Mouse (Mus musculus) ovary, postnatal 14 days (tissue): ENCODE results near the gene Spata4.
"Not testable (repeated sequence)": the region's sequence is repeated elsewhere in the genome, so short reads cannot be mapped to it uniquely, and the experiment has no call there.

Source experiments
- DNase-seq: peaks from one replicate; pipeline ENCODE4 v3.0.0; 2022; ENCODE audit warnings: low spot score

Spata4 gene

DNA sequence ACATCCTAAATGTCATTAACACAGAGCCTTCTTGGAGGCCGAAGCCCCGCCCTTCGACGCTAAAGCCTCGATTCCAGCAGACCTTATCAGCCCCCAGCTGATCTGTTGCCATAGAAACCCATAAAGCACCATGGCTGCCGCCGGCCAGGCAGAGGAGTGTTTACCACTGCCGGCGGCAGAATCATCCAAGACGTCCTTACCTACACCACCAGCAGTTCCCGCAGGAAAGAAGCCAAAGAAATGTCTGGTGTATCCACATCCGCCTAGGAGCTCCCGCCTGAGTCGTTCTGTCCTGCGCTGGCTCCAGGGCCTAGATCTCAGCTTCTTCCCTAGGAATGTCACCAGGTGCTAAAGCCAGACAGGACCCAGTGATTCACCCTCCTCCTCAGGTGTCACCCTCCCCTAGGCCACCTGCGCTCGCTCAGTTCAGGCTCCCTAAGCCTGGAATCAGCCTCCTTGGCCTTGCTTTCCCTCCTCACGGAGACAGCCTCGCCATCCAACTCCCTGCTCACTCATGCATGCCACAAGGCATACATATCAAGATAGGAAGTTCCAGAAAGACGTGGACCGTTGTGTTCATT, at the start of gene Spata4:
Gene Spata4 (plus strand): TSS at position 111 of the 581 bp plus-strand sequence.
- no peak for DNase-seq

DNA sequence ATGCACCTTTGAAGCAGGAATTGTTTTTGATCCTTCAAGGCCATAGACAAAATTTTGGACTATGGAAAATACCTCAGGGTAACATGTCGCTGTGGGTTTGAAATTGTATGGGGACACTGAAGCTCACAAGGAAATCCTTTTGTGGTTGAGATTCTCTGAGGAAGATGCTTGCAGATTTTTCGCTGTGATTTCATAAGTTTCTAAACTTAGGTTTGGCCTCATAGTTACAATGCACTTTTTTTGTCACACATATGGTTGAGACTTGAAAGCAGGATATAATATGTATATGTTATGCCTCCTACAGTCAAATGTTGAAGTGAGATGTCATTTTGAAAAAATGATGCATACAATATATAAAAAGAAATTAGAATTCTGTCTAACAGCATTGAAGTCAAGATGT, 45.7 kb upstream of the Spata4 start:
- DNase-seq: no peak

DNA sequence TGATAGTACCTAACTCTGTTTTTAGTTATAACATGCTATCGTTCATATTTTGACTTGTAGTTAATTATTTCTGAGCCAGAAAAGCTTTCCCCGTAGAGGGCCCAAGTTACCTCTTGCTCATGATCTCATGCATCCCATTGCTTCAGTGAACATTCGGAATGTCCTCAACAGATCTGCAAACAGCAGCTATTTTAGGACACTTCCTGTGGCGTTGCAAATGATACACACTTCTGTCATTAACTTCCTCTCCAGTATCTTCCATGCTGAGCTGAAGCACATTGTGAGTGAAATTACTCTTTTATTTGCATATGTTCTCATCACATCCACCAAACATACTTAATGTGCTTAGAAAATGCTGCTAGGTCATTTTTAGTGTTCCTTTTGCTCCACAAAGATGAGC, 38.4 kb upstream of the Spata4 start:
- no peak for DNase-seq

DNA sequence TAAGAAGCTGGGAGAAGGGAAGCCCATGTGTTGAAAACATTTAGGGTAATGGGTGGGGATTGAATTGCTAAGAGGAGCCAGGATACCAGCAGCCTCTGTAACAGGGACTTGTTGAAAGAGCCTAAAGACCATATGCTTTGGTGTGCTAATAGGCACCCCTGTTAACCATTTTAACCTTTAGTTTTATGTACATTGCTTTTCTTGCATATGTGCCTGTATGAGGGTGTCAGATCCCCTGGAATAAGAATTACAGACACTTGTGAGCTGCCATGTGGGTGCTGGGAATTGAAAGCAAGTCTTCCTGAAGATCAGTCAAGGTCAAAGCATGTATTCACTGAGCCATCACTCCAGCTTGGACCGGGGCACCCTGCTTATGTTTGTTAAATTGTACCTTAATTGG, 35.4 kb upstream of the Spata4 start:
- DNase-seq: no peak

DNA sequence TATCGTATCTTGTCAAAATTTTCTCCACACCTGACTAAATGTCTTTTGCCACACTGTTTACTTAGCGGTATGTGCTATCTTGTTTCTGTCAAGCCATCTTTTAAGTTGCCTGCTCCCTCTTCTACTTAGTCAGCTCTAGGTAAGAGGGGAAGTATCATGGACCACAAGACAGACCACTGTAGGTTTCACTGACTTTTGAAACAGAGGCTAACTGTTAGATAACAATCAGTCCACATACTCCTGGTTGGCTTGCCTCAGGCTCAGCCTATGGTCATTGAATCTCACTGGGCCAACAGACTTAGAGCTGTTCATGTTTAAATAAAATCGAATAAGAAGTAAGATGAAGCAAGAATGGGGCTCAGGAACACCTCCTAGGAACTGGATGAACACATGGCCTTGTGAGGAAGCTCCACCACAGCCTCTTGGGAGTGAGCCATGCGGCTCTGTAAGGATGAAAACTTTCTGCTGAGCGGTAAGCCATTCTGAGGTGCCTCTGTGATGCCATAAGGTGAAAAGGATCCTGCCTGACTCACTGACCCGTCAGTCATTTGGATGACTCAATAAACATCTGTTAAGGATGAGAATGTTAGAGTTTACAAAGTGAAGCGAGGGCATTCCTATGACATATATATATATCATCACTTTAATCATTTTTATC, 34.8 kb upstream of the Spata4 start:
- no peak for DNase-seq

DNA sequence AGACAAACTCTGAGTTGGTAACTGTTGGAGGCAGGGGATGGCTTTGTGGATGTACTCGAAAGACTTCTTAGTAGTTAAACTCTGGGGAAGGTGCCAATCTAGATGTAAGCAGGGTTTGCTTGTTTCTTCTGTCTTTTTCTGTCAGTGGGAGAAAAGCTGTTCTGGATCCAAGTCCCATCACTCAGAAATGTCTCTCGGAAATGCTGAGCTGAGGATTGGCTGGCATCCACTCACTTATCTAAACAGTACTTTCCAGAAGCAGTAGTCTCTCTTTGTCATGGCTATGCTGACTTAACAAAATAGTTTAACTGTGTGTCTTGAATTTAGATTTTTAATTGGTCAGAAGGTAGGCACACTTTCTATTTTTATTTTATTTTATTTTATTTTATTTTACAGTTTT, 33.4 kb upstream of the Spata4 start:
- DNase-seq: no peak

DNA sequence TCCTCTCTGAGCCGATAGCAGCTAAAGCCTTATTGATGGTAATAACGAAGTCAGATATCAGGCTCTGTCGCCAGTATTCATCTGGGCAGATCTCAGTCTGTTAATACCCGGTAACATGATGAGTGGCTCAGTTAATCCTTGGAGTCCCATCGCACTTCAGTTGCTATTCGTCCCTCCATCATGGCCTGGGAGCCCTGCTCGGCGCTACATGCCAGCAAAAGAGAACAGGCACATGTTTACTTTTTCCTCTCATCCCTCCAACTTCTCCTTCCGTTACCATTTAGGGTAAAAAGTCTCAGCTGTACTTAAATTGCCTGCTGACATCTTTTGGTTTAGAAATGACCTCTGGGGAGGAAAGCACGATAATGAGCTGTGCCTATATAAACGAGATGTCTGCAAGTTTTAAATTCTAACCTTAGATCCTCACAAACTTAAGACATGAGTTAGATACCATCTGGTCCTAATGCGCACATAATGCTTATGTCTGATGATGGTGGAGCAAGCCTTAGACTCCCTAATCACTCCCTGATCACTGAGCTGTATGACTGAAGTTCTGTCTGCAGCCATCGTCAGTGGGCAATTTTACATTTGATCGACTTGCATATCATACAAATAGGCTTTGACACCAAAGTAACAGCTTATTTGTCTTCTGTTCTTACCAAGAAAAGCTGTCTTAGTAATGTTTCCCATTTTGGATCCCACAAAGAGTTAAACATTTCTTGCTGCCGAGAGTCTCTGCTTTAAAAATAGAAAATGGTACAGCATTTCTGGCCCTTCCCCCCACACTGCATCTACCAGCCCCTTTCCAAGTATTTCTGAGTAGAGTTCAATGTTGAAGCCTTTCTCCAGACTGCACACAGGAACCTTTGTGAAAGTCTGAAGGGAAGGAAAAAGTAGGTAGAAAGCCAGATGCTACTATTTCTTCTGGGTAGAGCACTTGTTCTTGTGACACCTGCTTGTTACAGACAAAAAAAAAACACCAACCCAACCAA, 29.7 kb upstream of the Spata4 start:
- no peak for DNase-seq

DNA sequence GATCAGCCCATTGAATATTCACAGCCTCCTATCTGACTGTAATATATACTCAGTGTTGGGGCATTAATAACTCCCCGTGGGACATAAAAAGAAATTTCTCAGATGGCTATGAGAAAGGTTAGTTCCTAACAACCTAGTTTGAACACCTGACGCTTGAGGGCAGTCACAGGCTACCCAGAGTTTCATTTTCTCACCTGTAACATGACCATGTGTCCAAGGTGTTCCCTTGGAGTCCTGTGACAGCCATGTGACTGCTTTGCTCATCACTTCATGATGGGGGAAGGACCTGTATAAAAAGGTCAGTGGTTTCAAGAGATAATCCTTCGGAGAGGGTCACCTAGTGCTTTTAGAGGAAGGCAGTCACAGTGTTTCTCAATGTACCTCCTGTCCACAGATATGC, 19.1 kb upstream of the Spata4 start:
- DNase-seq: no peak

DNA sequence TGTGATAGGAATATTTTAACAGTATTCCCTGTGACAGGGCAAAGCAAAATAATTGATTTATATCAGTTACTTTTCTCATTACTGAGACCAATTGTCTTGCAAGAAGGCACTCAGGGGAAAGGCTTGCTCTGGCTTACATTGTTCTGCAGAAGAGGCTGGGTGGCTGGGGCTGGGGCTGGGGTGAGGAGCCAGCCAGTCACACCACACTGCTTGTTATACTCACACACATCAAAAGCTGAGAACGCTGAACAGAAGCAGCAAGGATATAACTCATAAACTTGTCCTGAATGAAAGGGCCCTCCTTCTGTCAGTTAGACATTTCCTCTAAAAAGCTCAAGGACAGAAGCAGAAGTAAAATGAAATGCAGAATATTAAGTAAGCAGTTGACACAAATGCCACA, 17.7 kb upstream of the Spata4 start:
- DNase-seq: no peak

DNA sequence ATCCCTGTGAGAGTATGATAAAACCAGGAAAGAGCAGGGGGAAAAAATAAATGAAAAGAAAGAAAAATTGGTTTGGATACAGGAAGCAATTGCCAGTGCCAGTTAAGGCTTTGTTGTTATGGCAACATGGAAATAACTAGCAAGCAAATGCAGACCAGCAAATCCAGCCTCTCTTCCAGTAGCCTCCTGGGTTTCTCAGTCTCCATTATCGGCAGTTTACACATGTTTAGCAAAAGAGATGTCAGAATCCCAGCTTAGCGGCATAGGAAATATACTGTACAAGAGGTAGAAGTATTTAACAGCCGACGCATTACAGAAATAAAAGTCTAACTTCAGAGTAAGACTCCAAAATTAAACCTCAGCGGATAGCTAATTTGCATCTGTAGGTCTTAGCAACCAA, 5.9 kb upstream of the Spata4 start:
- DNase-seq: no peak

DNA sequence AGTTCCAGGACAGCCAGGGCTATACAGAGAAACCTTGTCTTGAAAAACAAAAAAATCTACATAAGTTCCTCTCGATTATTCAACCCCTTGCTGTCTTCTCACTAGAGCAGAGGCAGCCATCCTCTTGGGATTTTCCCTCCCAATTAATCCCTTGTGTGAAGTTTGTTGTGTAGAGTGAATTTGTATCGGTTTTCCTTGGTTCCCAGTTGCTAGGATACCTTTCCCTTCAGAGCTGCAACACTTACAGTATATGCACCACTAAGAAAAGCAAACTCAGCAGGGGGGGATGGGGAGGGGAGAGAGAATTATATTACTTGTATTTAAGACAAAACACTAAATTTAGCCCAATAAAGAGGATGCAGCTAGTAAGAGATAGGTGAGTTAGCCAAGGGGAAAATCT, 4.5 kb upstream of the Spata4 start:
- DNase-seq: no peak

DNA sequence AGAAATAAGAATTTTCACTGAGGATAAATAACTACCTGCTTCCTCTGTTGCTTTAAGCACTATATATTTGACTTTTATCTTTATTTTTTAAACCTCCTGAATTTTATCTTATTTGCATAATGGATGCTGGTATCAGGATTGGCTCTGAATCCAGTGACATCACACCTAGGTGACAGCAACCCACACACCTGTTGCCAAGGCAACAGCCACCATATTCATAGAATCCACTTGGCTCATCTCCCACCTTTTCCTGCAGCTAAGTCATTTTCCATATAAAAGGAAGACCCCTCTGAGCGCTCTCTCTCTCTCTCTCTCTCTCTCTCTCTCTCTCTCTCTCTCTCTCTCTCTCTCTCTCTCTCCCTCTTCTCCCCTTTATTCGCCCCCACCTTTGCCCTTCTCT, 3.6 kb upstream of the Spata4 start:
- no peak for DNase-seq

DNA sequence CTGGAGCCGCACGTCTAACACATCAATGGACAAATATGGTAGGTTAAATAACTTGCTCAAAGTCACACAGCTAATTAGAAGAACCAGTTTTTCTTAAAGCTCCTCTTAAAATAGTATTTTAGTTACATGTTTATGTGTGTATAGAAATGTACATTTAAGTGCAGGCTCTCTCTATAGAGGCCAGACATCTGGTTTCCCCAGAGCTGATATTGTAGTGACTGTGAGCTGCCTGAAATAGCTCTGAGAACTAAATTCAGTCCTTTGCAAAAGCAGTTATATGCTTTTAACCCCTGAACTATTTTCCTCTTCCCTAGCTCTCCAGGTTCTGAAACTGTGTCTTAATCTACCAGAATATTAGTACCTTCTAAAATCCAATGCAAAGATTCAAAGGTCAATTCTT, 3.2 kb upstream of the Spata4 start:
- DNase-seq: no peak

DNA sequence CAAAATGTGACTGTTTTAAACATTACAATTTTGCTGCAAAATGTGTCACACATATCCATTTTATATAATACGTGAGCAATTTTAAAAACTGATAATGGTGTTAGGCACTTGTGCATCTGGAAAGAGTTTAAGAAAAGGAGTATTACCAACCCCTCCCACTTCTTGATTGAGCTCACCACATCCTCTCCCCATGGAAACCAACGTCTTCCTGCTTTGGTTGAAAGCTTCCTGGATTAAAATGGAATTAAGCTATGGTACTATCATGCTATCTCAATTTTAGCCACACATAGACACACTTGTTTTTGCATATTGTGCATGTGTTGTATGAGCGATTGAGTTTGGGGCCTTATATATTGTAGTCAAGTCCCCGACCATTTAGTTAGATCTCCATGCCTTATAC, 2.9 kb downstream of the Spata4 start:
- no peak for DNase-seq

DNA sequence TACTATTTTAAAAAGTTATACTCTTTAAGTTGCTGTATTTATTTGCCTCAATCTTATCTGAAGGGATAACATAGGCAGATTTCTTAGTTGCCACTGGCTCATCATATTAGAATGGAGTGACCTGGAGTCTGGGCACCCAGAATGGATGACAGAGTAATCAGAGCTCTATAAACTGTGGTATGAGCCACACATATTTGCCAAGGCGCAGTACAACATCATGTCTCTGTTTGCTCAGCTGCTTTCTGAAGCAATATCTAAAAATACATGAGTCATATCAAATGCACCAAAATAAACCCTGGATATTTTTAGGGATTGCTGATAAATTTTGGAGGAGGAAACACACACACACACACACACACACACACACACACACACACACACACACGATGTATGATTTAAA, 8.8 kb downstream of the Spata4 start:
- no peak for DNase-seq

DNA sequence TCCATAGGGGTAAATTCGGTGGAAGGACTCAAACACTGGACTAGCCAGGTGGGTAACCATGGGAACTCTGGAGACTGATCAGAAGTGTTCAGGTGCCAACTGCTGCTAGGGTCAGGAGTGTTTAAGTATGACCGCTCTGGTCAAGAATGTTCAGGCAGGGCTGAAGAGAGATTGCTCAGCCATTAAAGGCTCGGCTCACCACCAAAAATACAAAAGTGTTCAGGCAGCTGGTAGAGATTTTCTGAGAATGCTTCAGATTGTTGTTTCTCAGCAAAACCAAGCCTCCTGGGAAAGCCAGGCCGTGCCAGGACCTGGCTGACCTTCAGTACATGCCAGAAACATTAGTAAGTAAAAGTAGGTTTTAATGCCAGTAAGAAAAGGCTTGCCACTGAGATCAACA, 9.7 kb downstream of the Spata4 start:
- DNase-seq: peak; percentile 7

DNA sequence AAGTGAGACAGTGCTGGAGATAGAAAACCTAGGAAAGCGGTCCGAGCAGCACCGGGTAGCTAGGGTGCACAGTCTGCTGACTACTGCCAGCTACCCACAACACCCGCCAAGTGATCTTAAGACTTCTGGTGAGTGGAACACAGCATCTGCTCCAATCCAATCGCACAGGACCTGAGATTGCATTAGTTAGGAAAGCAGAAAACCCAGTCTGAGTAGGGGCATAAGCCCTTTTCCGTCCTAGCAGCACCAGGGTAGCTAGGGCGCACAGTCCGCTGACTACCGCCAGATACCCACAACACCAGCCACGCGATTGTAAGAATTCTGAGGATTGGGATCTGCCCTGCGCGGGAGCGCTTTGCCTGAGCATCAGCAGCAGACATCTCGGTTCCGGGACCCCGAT, 16.1 kb downstream of the Spata4 start:
- not testable (repeated sequence) for DNase-seq

DNA sequence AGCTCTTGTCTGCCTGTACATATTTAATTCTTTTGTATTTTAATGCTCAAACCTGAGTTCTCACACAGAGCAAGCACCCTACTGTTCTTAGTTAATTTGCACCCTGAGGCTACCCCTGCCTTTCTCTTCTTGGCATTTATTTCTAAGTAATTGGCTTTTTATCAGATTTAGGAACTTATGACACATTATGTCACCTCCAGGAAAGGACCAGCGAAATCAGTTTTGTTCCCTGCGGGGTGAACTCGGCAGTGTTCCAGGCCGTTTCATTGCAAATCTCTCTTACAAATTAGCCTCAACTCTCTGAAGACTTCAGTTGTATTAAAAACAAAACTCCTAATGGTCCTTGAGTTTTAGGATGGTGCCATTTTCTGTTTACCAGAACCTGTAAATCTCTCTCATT, 38.1 kb downstream of the Spata4 start:
- DNase-seq: no peak
